Mouse (Mus musculus): ENCODE measurements around the gene Slc35g1.

DNA sequence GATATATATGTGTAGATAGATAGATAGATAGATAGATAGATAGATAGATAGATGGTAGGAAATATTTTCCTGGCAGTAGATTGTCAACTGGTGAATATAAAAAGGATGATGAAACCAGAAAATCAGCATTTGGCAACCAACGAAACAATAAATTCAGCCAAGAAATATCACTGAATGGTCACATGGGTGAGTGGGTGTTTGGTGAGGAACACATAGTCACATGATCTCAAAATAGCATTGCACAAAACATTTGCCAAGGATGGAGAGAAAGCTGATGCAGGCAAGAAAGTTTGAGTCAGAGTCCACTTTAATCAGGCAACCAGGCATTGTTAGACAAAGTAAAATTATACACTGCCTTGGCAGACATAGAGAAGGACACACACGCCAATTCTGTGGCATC is 37.6 kb downstream of the Slc35g1 start:
- TF ChIP-seq CTCF (conservative IDR thresholded peaks at IDR 0.05; ENCODE audit: low read length) (no peak), NANOG (IDR thresholded peaks at IDR 0.05; ENCODE audit: borderline replicate concordance, low read length) (no peak)
